9 mouse cellular contexts compared by ENCODE assay signal in genomic region chr5:128947093-128947492, GRCm38 (mm10). TPM values are rescaled to one million over a fixed set of nuclear protein-coding genes. Genes with fewer than 3 reads are reported as not detected.
DNase-seq lines count a peak whose midpoint lies in the region; ATAC-seq and TF ChIP-seq lines count a peak whose summit lies in the region.
"Had no signal": no experiment of that assay in that cellular context is flagged by ENCODE, and none has a peak within 500 bp of the region (broad histone marks: within the 10 kb centered on the region; RNA-seq: fewer than 3 reads in every experiment).

No protein-coding gene starts in this region.

- TF ChIP-seq EP300 in heart, postnatal 0 days (IDR thresholded peaks at IDR 0.05; ENCODE audit: low read depth), result no peak

- H3K27ac ChIP-seq in heart, postnatal 0 days (ENCODE audit: low read depth), result no peak overlapping the region
- H3K27ac ChIP-seq in thymus, adult 2 months (ENCODE audit: control insufficient read depth, insufficient read depth, low read length), result no peak overlapping the region
- H3K27ac ChIP-seq in forebrain, embryonic 15.5 days (replicated peaks), result no peak overlapping the region

- no peak for TF ChIP-seq POLR2A in thymus, adult 2 months (IDR thresholded peaks at IDR 0.05; ENCODE audit: control insufficient read depth, extremely low read depth, insufficient read depth, low read length, poor library complexity)

- H3K4me3 ChIP-seq in heart, postnatal 0 days (ENCODE audit: low read depth, low read length), result no peak overlapping the region
- no peak overlapping the region for H3K4me3 ChIP-seq in thymus, adult 2 months (ENCODE audit: control insufficient read depth, insufficient read depth, low read length)
- H3K4me3 ChIP-seq in forebrain, embryonic 15.5 days, result no peak overlapping the region
- H3K4me3 ChIP-seq: heart, embryonic 12.5 days had no signal

- ATAC-seq in heart, postnatal 0 days (ENCODE audit: insufficient read depth, low read depth), result no peak; the same call in 1 of the 2 replicates
- ATAC-seq in hematopoietic stem cell, adult 5-6 weeks (replicated peaks in 1 of 2; ENCODE audit: insufficient read depth in 1 of 2, low FRiP score in 2 of 2, low TSS enrichment in 1 of 2, low read depth in 1 of 2, poor library complexity in 2 of 2, severe bottlenecking in 2 of 2), result peak; percentile 56 to 68; a peak in 3 of 4 replicates
- ATAC-seq in forebrain, embryonic 15.5 days (replicated peaks), result no peak

- no peak overlapping the region for H3K4me2 ChIP-seq in heart, postnatal 0 days (ENCODE audit: low read depth, low read length)
- no peak overlapping the region for H3K4me2 ChIP-seq in forebrain, embryonic 15.5 days (replicated peaks)
- H3K4me2 ChIP-seq: heart, embryonic 12.5 days had no signal

- WGBS in heart, postnatal 0 days, result 72% methylated on average over 5 of the region's 5 CpGs
- 67% methylated on average over 5 of the region's 5 CpGs for WGBS in thymus, adult 2 months
- 74% methylated on average over 5 of the region's 5 CpGs for WGBS in forebrain, embryonic 15.5 days

- H3K9me3 ChIP-seq in heart, postnatal 0 days (replicated peaks; ENCODE audit: control insufficient read depth, low read length), result no peaks in the 10 kb centered on the region
- H3K9me3 ChIP-seq in forebrain, embryonic 15.5 days, result no peaks in the 10 kb centered on the region

- peaks cover 7% of the 10 kb centered on the region; the same call in 1 of the 2 replicates for H3K27me3 ChIP-seq in heart, postnatal 0 days (ENCODE audit: control insufficient read depth, insufficient read depth, low read length)
- no peaks in the 10 kb centered on the region for H3K27me3 ChIP-seq in thymus, adult 2 months (ENCODE audit: control insufficient read depth, insufficient read depth, low read length)
- H3K27me3 ChIP-seq in forebrain, embryonic 15.5 days, result no peaks in the 10 kb centered on the region

- no peaks in the 10 kb centered on the region for H3K36me3 ChIP-seq in heart, postnatal 0 days (replicated peaks; ENCODE audit: control insufficient read depth, insufficient read depth, low read length)
- no peaks in the 10 kb centered on the region for H3K36me3 ChIP-seq in thymus, adult 2 months (ENCODE audit: control insufficient read depth, insufficient read depth, low read length)
- H3K36me3 ChIP-seq in forebrain, embryonic 15.5 days, result no peaks in the 10 kb centered on the region
- H3K36me3 ChIP-seq: heart, embryonic 12.5 days had no signal

- peak; percentile 40 for TF ChIP-seq CTCF in heart, postnatal 0 days (IDR thresholded peaks at IDR 0.05; ENCODE audit: low read depth)
- peak; percentile 29; the same call in 1 of the 2 replicates for TF ChIP-seq CTCF in thymus, adult 2 months (IDR thresholded peaks at IDR 0.05; ENCODE audit: borderline replicate concordance, control insufficient read depth, extremely low read depth, insufficient read depth, low read length, poor library complexity)

- no peak overlapping the region for H3K9ac ChIP-seq in heart, postnatal 0 days (replicated peaks; ENCODE audit: low read depth, low read length)
- no peak overlapping the region for H3K9ac ChIP-seq in forebrain, embryonic 15.5 days (replicated peaks)
- H3K9ac ChIP-seq: heart, embryonic 12.5 days had no signal

- DNase-seq in heart, postnatal 0 days (ENCODE audit: low spot score), result no peak
- DNase-seq in heart, adult 8-10 months (ENCODE audit: low spot score), result no peak
- DNase-seq in thymus, adult 2 months, result peak; percentile 10
- DNase-seq in thymus, adult 18-20 months, result no peak
- peak; percentile 2 for DNase-seq in thymus, postnatal 25 days
- DNase-seq in left cerebral cortex, adult 18-20 months (ENCODE audit: low spot score in 2 of 2), result no peak

- H3K4me1 ChIP-seq in heart, postnatal 0 days (ENCODE audit: control insufficient read depth, insufficient read depth), result no peaks in the 10 kb centered on the region
- no peaks in the 10 kb centered on the region for H3K4me1 ChIP-seq in thymus, adult 2 months (replicated peaks; ENCODE audit: control insufficient read depth, insufficient read depth, low read length)
- H3K4me1 ChIP-seq in forebrain, embryonic 15.5 days, result peaks cover 2% of the 10 kb centered on the region; the same call in 1 of the 2 replicates

RNA-seq across cellular contexts. Expression of gene Rimbp2, which starts 6.2 kb away (rescaled TPM):
- total RNA-seq in heart, postnatal 0 days (2014; rRNA removed; ENCODE audit: low replicate concordance), result 0.04 TPM in 1 of 2 replicates, not detected in the other
- polyA plus RNA-seq in heart, postnatal 0 days (2015; fragmentation: Nextera tagmentation; extraction: Ambion mirVana), result 0.03 and 0.07 TPM in 2 replicates
- total RNA-seq in heart, adult 8-10 months (2022), result under 1 TPM in 1 of 4 experiments, not detected in 3; 0.09 TPM
- 0.11 and 0.17 TPM in 2 replicates for polyA plus RNA-seq in thymus, adult 2 months (2012; rRNA removed)
- not detected in 2 replicates for total RNA-seq in hematopoietic stem cell, adult 5-6 weeks (2017)
- 100 to 1,000 TPM; 124 to 128 TPM for total RNA-seq in left cerebral cortex, adult 18-20 months (2021)
- 3.2 and 3.4 TPM in 2 replicates for polyA plus RNA-seq in forebrain, embryonic 15.5 days (2015; fragmentation: Nextera tagmentation; extraction: Ambion mirVana)

Comparison
In these comparisons a context has a peak if more than half of its experiments do, and no peak if none do; other contexts are left out.
1. DNase-seq: peak in thymus, adult 2 months (single experiment) and thymus, postnatal 25 days (single experiment); none in heart, postnatal 0 days (single experiment), heart, adult 8-10 months (single experiment), thymus, adult 18-20 months (0 of 2) and left cerebral cortex, adult 18-20 months (0 of 2).
2. ATAC-seq: peak in hematopoietic stem cell, adult 5-6 weeks (2 of 2); none in heart, postnatal 0 days (single experiment) and forebrain, embryonic 15.5 days (single experiment).
3. RNA of gene Rimbp2, which starts 6.2 kb away (total RNA-seq): 124 to 128 TPM in left cerebral cortex, adult 18-20 months; 0.09 TPM in heart, adult 8-10 months, 0.04 TPM in heart, postnatal 0 days and not detected in hematopoietic stem cell, adult 5-6 weeks; every median in the first group is over 100 times any median in the second.